Mouse (Mus musculus) kidney, adult 2 months (tissue): ENCODE measurements around the gene Tor1b. TPM values are rescaled to one million over a fixed set of nuclear protein-coding genes. Genes with fewer than 3 reads are reported as not detected.

Experiments
- DNase-seq: peaks from one replicate; pipeline ENCODE4 v3.0.0; 2021
- H3K27ac ChIP-seq: fragments of 200-500 bp; 2 replicates; pipeline ENCODE4 v1.5.1; 2012; ENCODE audit warnings: low read depth, low read length, control low read depth, inconsistent platforms; ENCODE audit not compliant: insufficient read depth
- H3K27me3 ChIP-seq: fragments of 200-500 bp; replicated peaks from 2 replicates; pipeline ENCODE4 v1.6.1; 2012; ENCODE audit warnings: mild to moderate bottlenecking, moderate library complexity, low read length, inconsistent platforms; ENCODE audit not compliant: control insufficient read depth, insufficient read depth
- H3K36me3 ChIP-seq: fragments of 200-500 bp; 2 replicates; pipeline ENCODE4 v1.6.1; 2012; ENCODE audit warnings: mild to moderate bottlenecking, moderate library complexity, low read length, inconsistent platforms; ENCODE audit not compliant: control insufficient read depth, insufficient read depth
- H3K4me1 ChIP-seq: fragments of 200-500 bp; 2 replicates; pipeline ENCODE4 v1.6.1; 2011; ENCODE audit warnings: low read length; ENCODE audit not compliant: control insufficient read depth, insufficient read depth
- H3K4me3 ChIP-seq: fragments of 200-500 bp; 2 replicates; pipeline ENCODE4 v1.5.1; 2011; ENCODE audit warnings: mild to moderate bottlenecking, low read depth, low read length, control low read depth; ENCODE audit not compliant: insufficient read depth
- CTCF ChIP-seq: fragments of 200-500 bp; conservative IDR thresholded peaks from 2 replicates; pipeline ENCODE4 v1.5.1; 2011; ENCODE audit warnings: low read depth, mild to moderate bottlenecking, control low read depth, low read length, moderate library complexity, mixed read lengths; ENCODE audit not compliant: insufficient read depth, insufficient read length
- POLR2A ChIP-seq: fragments of 200-500 bp; IDR thresholded peaks from one replicate; pipeline ENCODE4 v1.6.1; 2011; ENCODE audit warnings: low read depth, low read length, control low read depth
- WGBS: fragments of 180-500 bp; shearing (Covaris S2); methylation state at CpG from one replicate; pipeline ENCODE4 v1.1.7; 2018; 5-methylcytosine and 5-hydroxymethylcytosine counted together
- polyA plus RNA-seq: library from polyadenylated mRNA; depleted of rRNA; stranded (reverse); fragments of >200 nt; gene quantifications from 2 replicates; pipeline ENCODE4 v1.2.3, GENCODE M21; 2012; rRNA removed

The Tor1b gene
- polyA plus RNA-seq, 1 experiment, result 22.4 TPM

DNA sequence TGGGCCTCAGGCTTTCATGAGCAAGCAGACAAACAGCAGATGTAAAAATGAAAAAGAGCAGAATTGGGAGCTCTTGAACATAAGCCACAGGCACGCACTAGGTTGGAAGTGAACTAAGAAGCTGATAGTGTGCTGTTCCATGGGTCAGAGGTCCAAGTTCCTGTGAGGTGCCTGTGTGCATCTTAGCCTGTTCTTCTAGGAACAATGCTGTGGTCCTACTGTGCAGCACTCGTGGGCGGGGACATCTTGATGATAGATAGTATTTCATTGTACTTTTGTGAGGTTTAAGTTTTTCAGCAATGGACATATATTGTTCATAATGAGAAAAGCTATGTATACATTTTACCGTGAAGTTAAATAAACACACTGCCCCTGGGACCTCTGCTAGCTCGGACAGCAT, 54.4 kb downstream of the Tor1b start:
- DNase-seq, result no peak
- Histone ChIP-seq H3K36me3 (no peaks in the 10 kb centered on the region), H3K4me1 (no peaks in the 10 kb centered on the region), H3K27ac (no peak overlapping the region), H3K27me3 (no peaks in the 10 kb centered on the region), H3K4me3 (no peak overlapping the region)
- 92% methylated on average over 5 of the region's 5 CpGs for WGBS
- no peak for TF ChIP-seq POLR2A
- TF ChIP-seq CTCF, result no peak

Other genes starting within 250 kb of the Tor1b start
- gene 1700001O22Rik, start 149.3 kb upstream of the Tor1b start, polyA plus RNA-seq, result 1.7 and 4.1 TPM in 2 replicates
- 26.4 and 27.3 TPM in 2 replicates for gene Ntmt1, start 145.1 kb upstream of the Tor1b start, polyA plus RNA-seq
- 24.5 and 35.2 TPM in 2 replicates for gene Asb6, start 122.6 kb upstream of the Tor1b start, polyA plus RNA-seq
- 4.7 and 6.7 TPM in 2 replicates for gene Prrx2, start 118.0 kb upstream of the Tor1b start, polyA plus RNA-seq
- gene Ptges, start 23.1 kb upstream of the Tor1b start, polyA plus RNA-seq, result 36.3 and 45.2 TPM in 2 replicates
- 40.8 and 45.0 TPM in 2 replicates for gene Tor1a, start 15.0 kb downstream of the Tor1b start, polyA plus RNA-seq
- 21.6 and 27.3 TPM in 2 replicates for gene BC005624, start 29.2 kb downstream of the Tor1b start, polyA plus RNA-seq
- 40.0 and 43.9 TPM in 2 replicates for gene Usp20, start 29.3 kb downstream of the Tor1b start, polyA plus RNA-seq
- 21.1 and 23.9 TPM in 2 replicates for gene Fnbp1, start 189.0 kb downstream of the Tor1b start, polyA plus RNA-seq
- gene Gpr107, start 199.4 kb downstream of the Tor1b start, polyA plus RNA-seq, result 22.2 and 22.8 TPM in 2 replicates